Mouse (Mus musculus) ES-Bruce4 (cell line): ENCODE measurements around the gene Eif2d. TPM values are rescaled to one million over a fixed set of nuclear protein-coding genes. Genes with fewer than 3 reads are reported as not detected.

Source experiments
- H3K27ac ChIP-seq: 2 replicates; pipeline ENCODE4 v1.5.1; 2012; ENCODE audit warnings: low read length, inconsistent platforms; ENCODE audit not compliant: insufficient read depth
- H3K27me3 ChIP-seq: 2 replicates; pipeline ENCODE4 v1.6.1; 2012; ENCODE audit warnings: mild to moderate bottlenecking, low read length, inconsistent platforms; ENCODE audit not compliant: control insufficient read depth, poor library complexity, insufficient read depth, severe bottlenecking
- H3K36me3 ChIP-seq: 2 replicates; pipeline ENCODE4 v1.6.1; 2012; ENCODE audit warnings: inconsistent platforms, mild to moderate bottlenecking, low read length, moderate library complexity; ENCODE audit not compliant: control insufficient read depth, poor library complexity, insufficient read depth, severe bottlenecking
- H3K4me1 ChIP-seq: one replicate; pipeline ENCODE4 v1.8.1; 2011; ENCODE audit warnings: low read length; ENCODE audit not compliant: control insufficient read depth, insufficient read depth
- H3K4me3 ChIP-seq: 2 replicates; pipeline ENCODE4 v1.5.1; 2011; ENCODE audit warnings: low read depth, mild to moderate bottlenecking, low read length
- H3K9ac ChIP-seq: 2 replicates; pipeline ENCODE4 v1.6.1; 2012; ENCODE audit warnings: low read depth, mild to moderate bottlenecking, inconsistent platforms; ENCODE audit not compliant: poor library complexity, severe bottlenecking
- H3K9me3 ChIP-seq: replicated peaks from 2 replicates; pipeline ENCODE4 v1.6.1; 2012; ENCODE audit warnings: mild to moderate bottlenecking, low read length, inconsistent platforms; ENCODE audit not compliant: control insufficient read depth, poor library complexity, insufficient read depth, severe bottlenecking
- CTCF ChIP-seq: IDR thresholded peaks from one replicate; pipeline ENCODE4 v1.8.1; 2011; ENCODE audit warnings: low read depth, low read length
- EP300 ChIP-seq: IDR thresholded peaks from 2 replicates; pipeline ENCODE4 v1.6.1; 2011; ENCODE audit warnings: low read depth, low read length; ENCODE audit not compliant: insufficient read depth
- POLR2A ChIP-seq: IDR thresholded peaks from one replicate; pipeline ENCODE4 v1.8.1; 2011; ENCODE audit warnings: low read length; ENCODE audit not compliant: insufficient read depth
- polyA plus RNA-seq: library from polyadenylated mRNA; stranded (reverse); fragments of >200 nt; gene quantifications from 2 replicates; pipeline ENCODE4 v1.2.4, GENCODE M21; 2011; ENCODE audit warnings: low read depth; ENCODE audit not compliant: missing spikeins, insufficient read depth, insufficient read length

The Eif2d gene
- polyA plus RNA-seq, 1 experiment: 99.1 TPM

GRCm38 (mm10) chr1:131184956-131185660 lies 32.1 kb downstream of the Eif2d start:
- no peak overlapping the region for H3K4me3 ChIP-seq
- H3K9ac ChIP-seq: no peak overlapping the region
- TF ChIP-seq POLR2A (no peak), EP300 (no peak), CTCF (no peak)
- no peaks in the 10 kb centered on the region for H3K27me3 ChIP-seq
- no peaks in the 10 kb centered on the region for H3K9me3 ChIP-seq
- peaks cover 3% of the 10 kb centered on the region for H3K4me1 ChIP-seq
- H3K36me3 ChIP-seq: no peaks in the 10 kb centered on the region
- no peak overlapping the region for H3K27ac ChIP-seq

- Histone ChIP-seq H3K9me3 (no peaks in the 10 kb centered on the region), H3K9ac (no peak overlapping the region), H3K36me3 (no peaks in the 10 kb centered on the region), H3K4me3 (no peak overlapping the region), H3K4me1 (no peaks in the 10 kb centered on the region), H3K27me3 (no peaks in the 10 kb centered on the region), H3K27ac (no peak overlapping the region)
- TF ChIP-seq CTCF (no peak), POLR2A (no peak), EP300 (no peak)
Observed at GRCm38 (mm10) chr1:131185821-131186506, 33.0 kb downstream of the Eif2d start.

- H3K4me3 ChIP-seq: no peak overlapping the region
- no peak overlapping the region for H3K9ac ChIP-seq
- TF ChIP-seq EP300 (no peak), CTCF (no peak), POLR2A (no peak)
- no peak overlapping the region for H3K27ac ChIP-seq
- no peaks in the 10 kb centered on the region for H3K4me1 ChIP-seq
- H3K9me3 ChIP-seq: no peaks in the 10 kb centered on the region
- H3K36me3 ChIP-seq: no peaks in the 10 kb centered on the region
- no peaks in the 10 kb centered on the region for H3K27me3 ChIP-seq
Observed at GRCm38 (mm10) chr1:131186995-131187394, 34.0 kb downstream of the Eif2d start.

- no peaks in the 10 kb centered on the region for H3K4me1 ChIP-seq
- H3K4me3 ChIP-seq: no peak overlapping the region
- TF ChIP-seq EP300 (no peak), POLR2A (no peak), CTCF (no peak)
- H3K9ac ChIP-seq: no peak overlapping the region
- H3K27ac ChIP-seq: no peak overlapping the region
- no peaks in the 10 kb centered on the region for H3K27me3 ChIP-seq
- H3K9me3 ChIP-seq: no peaks in the 10 kb centered on the region
- H3K36me3 ChIP-seq: no peaks in the 10 kb centered on the region
Observed at GRCm38 (mm10) chr1:131187856-131188255, 34.9 kb downstream of the Eif2d start.

GRCm38 (mm10) chr1:131188655-131189054 lies 35.7 kb downstream of the Eif2d start:
- Histone ChIP-seq H3K4me3 (no peak overlapping the region), H3K36me3 (no peaks in the 10 kb centered on the region), H3K9me3 (no peaks in the 10 kb centered on the region), H3K4me1 (no peaks in the 10 kb centered on the region), H3K27ac (no peak overlapping the region), H3K9ac (no peak overlapping the region), H3K27me3 (no peaks in the 10 kb centered on the region)
- TF ChIP-seq POLR2A (no peak), CTCF (no peak), EP300 (no peak)

- no peak for TF ChIP-seq CTCF
- TF ChIP-seq POLR2A: no peak
- TF ChIP-seq EP300: no peak
- no peaks in the 10 kb centered on the region for H3K4me1 ChIP-seq
- no peak overlapping the region for H3K27ac ChIP-seq
- H3K36me3 ChIP-seq: no peaks in the 10 kb centered on the region
- no peak overlapping the region for H3K9ac ChIP-seq
- H3K4me3 ChIP-seq: no peak overlapping the region
- no peaks in the 10 kb centered on the region for H3K9me3 ChIP-seq
- H3K27me3 ChIP-seq: no peaks in the 10 kb centered on the region
Observed at GRCm38 (mm10) chr1:131193746-131194145, 40.8 kb downstream of the Eif2d start.
